Mouse (Mus musculus): Measurements from ENCODE around the gene Rassf6.
A peak's percentile ranks its signal among the peaks of the same experiment; 100 is the strongest.
"Not testable (repeated sequence)": the region's sequence is repeated elsewhere in the genome, so short reads cannot be mapped to it uniquely, and the experiment has no call there.

The Rassf6 gene

DNA sequence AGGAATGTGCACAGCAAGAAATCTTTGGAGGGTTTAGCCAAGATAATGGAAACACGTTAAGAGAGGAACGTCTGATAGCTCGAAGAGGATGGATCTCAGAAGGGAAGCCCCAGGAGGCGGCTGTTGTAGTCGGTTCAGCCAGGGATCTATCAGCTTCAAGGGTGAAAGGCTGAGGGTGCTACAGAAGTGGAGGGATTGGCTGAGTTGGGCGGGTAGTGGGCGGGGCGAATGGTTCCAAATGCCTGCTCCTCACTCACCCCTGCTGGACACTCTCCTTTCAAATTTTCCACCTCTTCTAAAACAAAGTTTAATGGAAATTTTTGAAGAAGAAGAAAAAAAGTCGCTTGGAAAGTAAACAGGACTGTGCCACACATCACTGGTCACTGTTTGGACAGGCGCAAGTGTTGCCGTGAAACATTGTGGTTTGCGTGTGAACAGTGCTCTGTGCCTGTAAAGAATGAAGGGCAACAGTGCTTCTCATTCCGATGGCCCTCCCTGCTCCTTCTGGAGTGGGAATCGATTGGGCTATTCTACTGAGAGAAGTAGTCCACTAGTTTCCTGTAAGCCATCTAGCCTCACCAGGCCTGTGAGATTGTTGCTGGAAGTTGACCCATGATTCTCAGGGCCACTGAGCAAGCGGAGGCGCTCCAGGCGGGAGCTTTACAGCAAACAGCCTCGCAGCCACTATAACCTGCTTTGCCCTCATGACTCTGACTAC is 15.6 kb downstream of the Rassf6 start:
- no peak for DNase-seq (ENCODE audit: low spot score in 2 of 2)

DNA sequence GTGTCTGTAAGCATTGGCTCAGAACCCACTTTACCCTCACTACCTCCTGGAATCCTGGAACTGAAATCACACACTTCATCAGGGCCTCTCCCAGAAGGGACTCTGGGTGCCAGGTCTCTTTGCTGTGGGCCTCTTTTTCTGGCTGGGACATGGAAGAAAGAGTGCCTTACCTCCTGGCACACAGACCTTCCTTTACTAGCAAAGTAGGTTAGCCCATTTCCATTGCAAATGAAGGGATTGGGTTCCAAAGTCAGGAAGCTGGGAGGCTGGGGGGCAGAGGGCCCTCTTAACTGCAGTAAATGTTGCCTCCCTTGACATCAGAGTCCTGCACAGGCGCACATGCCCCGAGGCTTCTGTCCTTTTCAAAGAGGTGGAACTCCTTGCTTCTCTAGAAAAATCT is 17.2 kb downstream of the Rassf6 start:
- no peak for DNase-seq (ENCODE audit: low spot score in 2 of 2)

DNA sequence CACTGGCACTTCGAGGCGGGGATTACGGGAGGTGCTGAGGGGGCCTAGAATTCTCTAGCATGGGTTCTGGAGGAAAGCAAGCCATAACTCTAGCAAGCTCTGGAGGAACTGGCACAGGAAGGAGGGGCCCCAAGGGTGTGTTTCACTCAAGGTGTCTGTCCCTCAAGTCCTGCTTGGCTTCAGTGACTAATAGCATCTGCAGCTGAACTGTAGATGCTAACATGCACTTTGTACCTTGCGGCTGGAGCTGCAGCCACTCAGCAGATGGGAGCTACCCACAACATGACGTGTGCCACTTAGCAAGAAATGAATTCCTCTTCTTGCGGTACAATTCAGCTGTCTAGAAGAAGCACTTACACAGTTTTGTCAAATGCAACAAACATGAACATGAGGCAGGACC is 18.7 kb downstream of the Rassf6 start:
- DNase-seq (ENCODE audit: low spot score in 2 of 2) = no peak

DNA sequence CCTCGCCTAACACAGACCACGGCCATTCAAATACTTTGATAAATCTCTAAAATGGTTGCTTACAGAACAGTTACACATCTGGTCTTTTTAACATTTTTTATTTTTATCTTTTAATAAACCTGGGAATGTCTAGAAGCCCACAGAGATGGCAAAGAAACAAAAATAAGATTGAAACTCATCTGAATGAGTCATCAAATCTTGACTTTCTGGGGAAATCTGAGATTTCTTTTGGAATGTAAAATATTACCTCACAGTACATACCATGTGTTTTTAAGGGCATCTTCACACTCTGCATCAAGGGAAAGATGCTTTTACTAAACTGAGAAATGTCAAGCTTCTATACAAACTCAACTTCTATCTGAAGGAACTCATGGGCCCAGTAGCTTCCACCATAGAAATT is 19.1 kb downstream of the Rassf6 start:
- no peak for DNase-seq (ENCODE audit: low spot score in 2 of 2)

DNA sequence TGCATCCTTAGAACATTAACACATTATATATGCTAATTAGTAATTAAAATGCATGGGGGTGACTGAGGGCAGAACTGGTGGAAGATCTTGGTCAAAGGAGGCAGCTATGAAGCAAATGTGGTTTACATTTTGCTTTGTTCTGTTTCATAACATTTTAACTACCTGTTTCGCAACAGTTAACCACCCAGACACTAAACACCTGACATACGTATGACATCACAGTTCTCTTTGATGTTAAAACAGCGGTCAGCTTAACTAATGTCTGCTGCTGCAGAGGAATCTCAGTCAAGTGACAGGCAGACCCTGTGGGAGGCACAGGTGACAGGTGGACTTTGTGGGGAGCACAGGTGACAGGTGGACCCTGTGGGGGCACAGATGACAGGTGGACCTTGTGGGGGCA is 22.6 kb downstream of the Rassf6 start:
- no peak for DNase-seq (ENCODE audit: low spot score in 2 of 2)

DNA sequence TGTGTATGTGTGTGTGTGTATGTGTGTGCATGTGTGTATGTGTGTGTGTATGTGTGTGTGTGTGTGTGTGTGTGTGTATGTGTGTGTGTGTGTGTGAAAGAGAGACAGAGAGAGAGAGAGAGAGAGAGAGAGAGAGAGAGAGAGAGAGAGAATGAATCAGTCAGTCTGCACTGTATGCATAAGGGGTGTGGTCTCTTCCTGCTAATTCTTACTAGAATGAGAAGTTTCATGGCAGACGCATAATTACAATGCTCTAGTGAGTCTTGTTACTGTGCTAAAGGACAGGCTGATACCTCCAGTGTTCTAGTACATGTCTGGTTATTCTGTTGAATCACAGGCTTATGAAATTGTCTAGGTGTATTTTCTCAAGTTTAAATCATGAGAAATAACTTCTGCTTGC is 27.7 kb downstream of the Rassf6 start:
- DNase-seq (ENCODE audit: low spot score in 2 of 2) = not testable (repeated sequence)

DNA sequence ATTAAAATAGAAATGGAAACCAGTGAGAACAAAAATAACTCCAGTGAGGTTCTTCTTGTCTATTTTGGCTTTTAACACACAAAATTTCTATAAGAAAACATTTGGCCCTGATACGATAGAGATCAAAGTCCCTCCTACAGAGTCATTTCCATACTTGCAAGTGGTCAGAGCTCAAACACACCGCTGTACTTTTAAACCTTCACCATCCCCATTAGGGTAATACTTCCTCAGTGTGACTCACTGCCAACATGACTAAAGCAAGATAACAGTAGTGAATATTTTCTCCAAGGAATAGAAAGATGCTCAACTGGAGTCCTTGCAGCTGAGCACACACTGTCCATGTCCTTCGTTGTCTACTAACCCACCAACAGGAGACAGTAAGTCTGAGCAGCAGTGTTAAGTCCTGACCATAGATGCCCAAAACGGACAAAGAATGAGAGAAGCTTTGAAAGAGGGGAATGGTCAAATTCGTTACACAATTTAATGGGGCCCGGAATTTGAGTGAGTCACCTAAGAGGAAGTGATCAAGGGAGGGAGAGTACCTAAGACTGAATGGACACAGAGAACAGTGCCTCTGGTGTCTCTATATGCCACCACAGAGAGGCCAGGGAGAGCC is 28.4 kb downstream of the Rassf6 start:
- no peak for DNase-seq (ENCODE audit: low spot score in 2 of 2)

DNA sequence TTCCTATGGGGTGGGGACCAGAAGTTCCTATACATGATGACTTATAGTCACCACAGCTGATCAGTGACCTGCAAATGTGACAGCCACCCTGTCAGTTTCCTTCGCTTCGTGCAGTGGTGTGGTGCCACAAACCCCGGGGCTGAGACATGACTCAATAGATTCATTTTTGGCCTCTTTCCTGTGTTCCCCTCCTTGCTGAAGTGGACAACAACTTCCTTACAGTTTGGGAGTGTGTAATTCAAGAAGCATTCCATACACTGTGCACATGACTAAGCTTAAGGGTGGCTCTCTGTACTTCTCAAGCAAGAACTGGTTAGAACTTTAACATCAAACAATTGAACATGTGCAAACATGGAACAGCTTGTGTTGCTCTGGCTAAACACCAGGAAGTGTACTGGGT is 29.1 kb downstream of the Rassf6 start:
- DNase-seq (ENCODE audit: low spot score in 2 of 2) = no peak

DNA sequence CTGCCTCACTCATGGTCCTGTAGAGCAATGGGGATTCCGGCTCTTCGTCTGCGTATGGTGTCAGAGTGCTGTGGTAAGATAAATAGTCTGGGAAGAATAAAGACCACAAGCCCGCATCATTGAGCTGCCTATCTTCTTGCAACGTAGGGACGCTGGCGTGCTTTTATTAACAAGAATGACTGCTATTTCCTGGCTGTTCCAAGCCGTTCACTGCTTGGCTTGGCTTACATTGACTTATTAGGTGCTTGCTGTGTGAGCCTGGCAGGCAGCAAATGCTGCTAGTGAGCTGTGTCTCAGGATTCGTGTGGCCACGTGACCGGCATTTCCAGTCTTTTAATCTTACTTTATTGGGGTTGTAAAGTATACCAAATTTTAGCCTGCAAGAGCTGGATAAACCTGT is 31.6 kb downstream of the Rassf6 start:
- no peak for DNase-seq (ENCODE audit: low spot score in 2 of 2)

DNA sequence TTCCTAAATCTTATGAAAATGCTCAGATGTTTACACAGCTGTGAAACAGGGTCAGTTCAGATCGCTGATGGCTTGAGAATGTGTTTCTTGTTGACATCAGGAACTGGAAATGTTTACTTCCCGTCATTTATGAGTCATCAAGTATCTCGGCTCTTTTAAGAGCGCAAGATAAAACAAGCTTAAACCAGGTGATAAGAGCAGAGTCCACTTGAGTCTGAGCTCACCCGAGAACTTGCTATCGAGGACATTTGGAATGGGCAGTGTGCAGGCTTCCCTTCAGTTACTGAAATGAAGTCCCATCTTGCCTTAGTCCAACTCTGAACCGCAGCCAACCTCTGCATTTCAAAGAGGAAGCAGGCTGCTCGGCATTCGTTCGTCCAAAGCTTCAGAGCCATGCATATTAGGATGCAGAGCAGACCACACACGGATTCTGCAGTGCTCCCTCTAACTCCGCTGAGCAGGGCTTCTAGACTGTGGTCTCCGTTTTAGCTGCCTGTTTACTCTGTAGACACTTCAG is 37.0 kb downstream of the Rassf6 start:
- DNase-seq (ENCODE audit: low spot score in 2 of 2) = no peak

DNA sequence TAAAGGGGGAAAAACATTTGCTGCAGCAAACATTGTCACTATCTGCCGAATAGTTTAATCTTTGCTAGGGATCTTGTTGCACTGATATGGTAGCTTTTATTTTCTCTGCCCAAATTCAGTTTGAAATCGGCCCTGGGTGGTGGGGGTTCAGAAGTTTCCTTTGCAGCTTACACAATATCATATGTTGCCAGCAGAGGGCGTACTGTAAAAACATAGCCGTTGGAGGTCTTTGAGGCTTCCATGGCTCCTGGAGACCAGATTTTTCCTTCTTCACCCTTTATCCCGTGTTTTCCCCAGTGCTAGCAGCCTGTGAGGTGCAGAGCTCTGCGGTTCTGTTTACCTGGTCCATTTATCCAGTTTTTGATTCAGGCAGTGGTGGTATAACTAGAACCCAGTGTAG is 39.0 kb downstream of the Rassf6 start:
- no peak for DNase-seq (ENCODE audit: low spot score in 2 of 2)

DNA sequence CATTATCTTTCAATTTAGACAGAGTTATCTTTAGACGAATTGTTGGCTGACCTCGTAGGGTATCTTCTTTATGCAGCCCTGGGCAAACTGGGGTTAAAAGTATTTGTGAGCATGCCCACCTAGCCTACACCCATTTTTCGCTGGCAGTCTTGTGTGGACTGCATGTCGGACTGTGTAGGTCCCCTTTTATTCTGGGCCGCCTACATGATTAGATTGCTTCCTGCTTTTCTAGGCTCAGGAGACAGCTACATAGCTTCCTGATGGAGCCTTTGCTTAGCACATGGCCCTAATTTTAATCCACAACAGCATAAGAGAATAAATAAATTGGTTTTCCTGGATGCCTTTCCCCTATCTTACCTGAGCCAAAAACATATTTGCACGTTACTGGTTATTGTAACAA is 44.3 kb downstream of the Rassf6 start:
- no peak for DNase-seq (ENCODE audit: low spot score in 2 of 2)

DNA sequence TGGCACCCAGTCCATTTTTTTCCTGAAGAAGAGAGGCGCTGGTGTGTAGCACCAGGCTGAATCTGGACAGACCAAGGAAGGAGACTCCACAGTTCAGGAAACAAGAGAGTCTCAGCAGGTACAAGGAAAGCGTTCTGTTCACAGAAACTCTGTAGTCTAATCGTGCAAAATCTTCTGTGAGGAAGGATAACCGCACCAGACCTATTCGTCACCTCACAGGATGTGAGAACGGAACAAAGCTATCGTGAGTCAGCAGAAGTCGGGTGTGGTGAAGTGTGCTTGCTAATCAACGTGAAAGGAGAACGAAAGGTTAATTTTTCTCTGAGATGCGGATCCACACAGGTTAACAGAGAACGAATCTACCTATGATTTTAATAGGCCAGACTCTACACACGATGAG is 45.5 kb downstream of the Rassf6 start:
- no peak for DNase-seq (ENCODE audit: low spot score in 2 of 2)

DNA sequence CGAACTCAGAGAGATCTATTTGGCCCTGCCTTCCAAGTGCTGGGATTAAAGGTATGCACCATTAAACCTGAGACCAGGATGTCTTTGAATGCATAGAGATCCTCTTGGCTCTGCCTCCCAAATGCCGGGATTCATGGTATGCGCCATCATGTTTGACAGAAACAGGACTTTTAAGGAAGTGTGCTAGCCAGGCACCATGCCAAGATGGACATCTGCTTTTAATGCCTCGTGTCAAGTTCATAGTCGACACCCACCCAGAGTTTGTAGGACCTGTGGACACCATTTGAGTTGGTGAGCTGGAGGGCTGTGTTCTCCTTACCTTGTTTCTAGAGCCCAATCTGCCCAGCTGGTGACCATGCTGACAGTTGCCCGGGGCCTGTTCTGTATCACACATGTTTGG is 48.5 kb downstream of the Rassf6 start:
- no peak for DNase-seq (ENCODE audit: low spot score in 2 of 2)

DNA sequence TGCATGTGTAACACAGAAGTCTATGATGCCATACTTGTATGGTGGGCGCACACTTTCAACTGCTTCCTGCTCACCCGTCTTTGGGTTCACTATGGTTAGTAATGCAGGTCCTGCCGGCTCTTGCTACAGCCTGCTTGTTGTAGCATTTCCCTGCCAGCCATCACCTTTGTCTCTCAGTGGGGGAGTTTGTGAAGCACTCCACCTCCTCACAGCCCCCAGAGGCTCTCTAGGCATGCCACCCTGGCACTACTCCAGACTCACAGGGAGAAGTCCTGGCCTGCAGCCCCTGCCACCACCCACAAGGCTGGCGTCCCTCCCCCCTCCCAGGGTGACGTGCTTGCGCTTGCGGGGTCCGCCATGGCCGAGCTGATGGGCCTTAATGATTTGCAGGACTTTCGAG is 49.8 kb downstream of the Rassf6 start:
- no peak for DNase-seq (ENCODE audit: low spot score in 2 of 2)

DNA sequence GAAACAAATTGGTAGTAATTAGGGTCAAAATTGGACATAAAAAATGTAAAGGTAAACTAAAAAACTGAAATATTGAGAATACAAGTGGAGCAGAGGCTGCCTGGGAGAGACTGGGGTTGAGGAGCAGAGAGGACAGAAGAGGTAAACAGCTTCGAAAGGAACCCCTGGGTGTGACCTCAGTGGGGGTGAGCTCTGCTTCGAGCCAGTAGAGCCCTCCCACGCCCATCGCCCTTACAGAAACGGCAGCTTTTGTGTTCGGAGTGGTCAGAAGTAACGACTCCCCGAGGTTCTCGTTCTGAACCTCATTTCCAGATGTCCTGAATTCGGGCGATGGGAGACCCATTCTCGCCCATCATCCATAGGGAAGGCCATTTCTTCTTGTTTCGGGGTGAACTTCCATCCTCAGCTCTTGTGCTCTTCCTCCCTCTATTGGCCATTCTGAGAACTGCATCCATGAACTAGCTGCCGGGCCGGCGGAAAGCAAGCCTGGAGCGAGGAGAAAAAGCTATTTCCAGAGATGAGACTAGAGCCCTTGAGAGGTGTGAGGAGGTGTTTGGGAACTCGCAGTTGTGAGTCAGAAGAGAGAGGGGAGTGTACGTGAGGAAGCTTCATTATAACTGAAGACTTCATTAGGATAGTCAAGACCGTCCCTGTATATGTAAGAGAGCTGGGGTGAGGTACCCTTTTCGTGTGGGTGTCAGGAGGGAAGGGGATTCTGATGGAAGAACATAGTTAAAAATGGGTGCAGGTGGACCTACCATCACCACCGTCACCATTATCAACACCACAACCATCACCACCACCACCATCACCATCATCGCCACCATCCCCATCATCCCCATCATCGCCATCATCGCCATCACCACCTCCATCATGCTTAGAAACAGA is 51.5 kb downstream of the Rassf6 start:
- DNase-seq (ENCODE audit: low spot score in 2 of 2) = peak; percentile 29 to 67

DNA sequence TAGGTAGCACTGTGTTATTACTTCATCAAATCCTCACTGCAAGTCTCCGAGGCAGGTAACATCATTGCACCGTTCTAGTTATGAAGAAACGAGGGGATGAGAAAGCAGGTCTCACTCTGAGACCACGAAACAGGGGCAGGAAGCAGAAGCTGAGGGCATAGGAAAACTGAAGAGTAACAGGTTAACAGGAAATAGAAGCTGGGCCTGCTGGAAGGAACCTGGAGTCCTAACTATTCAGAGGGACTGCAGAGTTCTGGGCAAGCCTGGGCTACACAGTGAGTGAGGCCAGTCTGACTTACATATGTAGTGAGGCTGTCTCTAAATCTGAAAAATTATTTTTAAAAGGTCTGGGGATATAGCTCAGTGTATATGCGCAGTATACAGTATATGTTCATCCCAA is 52.4 kb downstream of the Rassf6 start:
- no peak for DNase-seq (ENCODE audit: low spot score in 2 of 2)

DNA sequence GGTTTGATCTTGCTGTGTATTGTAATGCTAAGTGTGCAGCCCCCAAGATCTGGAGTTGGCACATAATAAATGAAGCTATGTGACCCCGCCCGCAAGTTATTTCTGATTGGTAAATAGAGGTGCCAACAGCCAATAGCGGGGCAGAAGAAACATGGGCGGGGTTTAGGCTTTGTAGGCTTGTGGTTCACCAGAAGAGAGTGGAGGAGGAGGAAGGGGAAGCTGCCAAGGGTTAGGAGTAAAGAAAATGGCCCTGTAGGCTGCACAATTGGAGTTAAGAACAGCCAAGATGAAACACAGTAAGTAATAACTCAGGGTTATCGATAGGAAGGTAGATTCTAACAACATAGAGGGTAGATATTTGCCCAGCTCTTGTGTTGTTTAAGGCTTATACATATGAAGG is 53.9 kb downstream of the Rassf6 start:
- no peak for DNase-seq (ENCODE audit: low spot score in 2 of 2)

DNA sequence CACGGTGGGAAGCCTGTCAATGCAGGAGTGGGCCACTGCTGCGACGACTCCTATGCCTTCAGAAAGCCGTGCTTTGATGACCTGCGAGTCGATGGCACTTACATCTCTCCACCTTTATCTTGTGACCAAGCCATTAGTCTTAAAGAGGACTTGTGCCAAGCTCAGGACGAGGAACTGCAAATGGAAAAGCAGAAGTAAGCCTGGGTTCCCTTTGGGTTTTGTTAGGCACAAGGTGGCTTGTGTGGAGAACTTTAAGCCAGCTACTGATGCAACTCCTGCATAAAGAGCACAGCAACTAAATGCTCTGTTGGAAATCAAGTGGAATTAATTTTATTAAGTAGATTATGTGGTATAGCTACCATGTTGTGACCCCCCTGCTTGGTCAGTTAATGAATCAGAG is 55.7 kb downstream of the Rassf6 start:
- no peak for DNase-seq (ENCODE audit: low spot score in 2 of 2)

DNA sequence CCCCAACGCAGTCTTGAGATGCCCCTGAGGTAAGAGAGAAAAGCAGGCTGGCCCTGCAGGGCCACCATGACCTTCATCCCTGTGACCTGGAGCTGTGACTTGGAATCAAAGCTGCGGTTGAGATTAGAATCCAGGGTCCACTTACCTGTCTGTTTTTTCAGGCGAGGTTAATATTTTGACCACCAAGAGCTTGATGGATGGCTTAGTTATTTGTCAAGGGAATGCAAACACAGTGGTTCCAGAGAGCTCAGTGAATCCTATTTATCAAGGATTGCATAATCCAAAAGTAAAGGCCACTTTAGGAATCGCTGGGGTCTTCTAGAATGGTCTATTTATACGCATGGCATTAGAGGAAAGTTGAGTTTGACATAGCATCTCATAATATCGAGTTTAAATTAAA is 58.3 kb downstream of the Rassf6 start:
- DNase-seq (ENCODE audit: low spot score in 2 of 2) = no peak

DNA sequence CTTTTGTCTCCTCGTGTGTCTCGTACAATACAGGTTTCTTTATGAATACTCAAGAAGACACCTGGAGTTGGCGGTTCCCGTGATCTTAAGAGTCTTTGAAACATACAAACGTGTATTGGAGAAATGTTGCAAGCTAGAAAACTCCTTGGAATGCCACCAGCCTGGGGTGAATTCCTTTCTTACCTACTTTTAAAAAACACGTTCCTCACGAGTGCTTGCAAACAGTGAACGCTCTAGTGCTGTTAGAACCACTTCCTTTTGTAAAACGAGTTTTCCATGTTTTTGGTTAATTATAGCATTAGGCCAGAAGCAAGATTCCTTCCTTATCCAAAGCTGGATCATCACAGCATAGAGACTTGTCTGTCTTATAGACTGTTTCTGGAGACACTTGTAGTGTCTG is 60.9 kb downstream of the Rassf6 start:
- no peak for DNase-seq (ENCODE audit: low spot score in 2 of 2)

DNA sequence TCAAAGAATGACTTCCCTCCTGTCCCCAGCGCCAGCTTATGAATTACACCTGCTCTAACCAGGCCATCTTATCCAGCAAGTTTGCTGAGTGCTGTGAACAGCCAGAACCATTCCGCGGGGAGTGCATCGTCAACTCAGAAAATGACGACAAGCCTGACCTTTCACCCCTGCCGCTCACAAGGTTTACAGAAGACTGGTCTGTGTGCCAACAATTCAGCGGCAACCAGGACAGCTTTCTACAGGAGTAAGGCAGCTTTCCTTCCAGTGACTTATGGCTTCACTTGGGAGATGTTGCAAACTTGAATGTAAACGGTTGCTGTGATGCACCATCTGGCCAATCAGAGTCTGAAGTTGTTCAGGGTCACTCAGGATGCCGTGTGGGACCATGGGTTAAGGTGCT is 62.7 kb downstream of the Rassf6 start:
- no peak for DNase-seq (ENCODE audit: low spot score in 2 of 2)

DNA sequence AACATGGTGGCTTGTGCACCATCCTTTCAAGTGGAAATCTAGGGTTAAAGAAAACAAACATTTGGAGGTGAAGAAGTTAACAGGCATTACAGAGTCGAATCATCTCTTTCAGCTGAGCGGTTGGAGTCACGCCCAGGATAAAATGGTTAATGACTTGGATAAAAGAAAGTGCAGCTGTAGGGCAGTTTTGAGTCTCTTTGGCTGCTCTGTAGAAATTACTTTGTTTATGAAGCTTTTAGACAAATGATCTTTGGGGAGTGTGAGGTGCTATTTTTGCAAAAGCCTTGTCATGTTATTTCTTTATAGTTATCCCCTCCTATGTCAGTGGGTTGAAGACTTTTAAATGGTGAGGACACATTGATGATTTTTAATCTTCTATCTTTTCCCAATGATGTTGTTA is 69.2 kb downstream of the Rassf6 start:
- no peak for DNase-seq (ENCODE audit: low spot score in 2 of 2)

Data from urinary bladder, postnatal 4 days (tissue).